Mouse (Mus musculus) Muller cell, postnatal 12 days (primary cell): Measurements from ENCODE around the gene Speer4f1.
"Not testable (repeated sequence)": the region's sequence is repeated elsewhere in the genome, so short reads cannot be mapped to it uniquely, and the experiment has no call there.

ENCODE experiments used
- DNase-seq: peaks from one replicate; pipeline ENCODE4 v3.0.0-alpha.2; 2015; ENCODE audit errors: inconsistent ontology term

Speer4f1 gene

DNA sequence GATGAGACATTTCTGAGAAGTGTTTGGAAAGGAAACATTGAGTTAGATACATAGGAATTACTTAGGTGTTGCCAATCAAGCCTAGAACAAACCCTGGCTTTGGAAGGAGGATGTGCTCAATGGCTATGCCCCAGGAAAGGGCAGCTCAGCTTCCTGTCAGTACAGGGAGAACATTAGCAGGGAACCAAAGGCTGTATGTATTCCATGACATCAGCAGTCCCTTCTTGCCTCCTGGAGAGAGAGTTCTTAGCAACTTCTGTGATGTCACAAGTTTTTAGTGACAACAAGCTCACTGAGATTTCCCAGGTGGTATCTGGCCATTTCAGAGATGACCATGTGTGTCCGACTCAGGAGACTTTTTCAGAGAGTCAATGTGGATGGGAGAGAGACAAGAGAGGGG, at the start of gene Speer4f1:
Speer4f1 (plus strand) TSS at position 301 of the 400 bp plus-strand sequence.
- not testable (repeated sequence) for DNase-seq

DNA sequence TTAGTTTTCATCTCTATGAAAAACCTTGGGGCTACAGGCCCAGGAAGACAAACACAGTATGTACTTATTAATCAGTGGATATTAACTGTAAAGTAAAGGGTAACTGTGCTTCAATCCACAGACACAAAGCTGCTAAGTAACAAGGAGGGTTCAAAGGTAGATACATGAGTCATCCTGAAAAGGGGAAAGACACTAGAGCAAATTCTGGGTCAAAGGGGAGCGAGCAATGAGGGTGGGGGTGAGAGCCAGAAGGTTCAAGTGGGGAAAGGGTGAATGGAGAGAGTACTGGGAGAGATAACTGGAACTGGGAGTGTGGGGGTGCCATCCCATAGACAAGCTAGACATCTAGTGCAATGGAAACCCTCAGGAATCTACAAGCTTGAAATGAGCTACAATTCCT, 49.0 kb upstream of the Speer4f1 start:
- DNase-seq: no peak

DNA sequence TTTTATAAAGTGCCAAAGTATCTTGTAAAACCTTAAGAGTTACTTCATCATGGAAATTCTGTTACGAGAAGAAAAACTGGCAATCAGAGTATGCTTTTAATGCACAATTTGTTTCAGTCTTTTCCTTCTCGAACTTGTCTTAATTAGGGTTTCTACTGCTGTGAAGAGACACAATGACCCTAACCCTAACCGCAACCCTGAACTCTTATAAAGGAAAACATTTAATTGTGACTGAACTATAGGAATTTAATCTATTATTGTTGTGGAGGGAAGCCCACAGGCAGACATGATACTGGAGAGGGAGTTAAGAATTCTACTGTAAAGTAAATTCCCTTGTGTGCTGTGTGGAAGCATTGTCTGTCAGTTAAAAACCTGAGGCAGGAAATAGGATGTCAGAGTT, 41.2 kb upstream of the Speer4f1 start:
- peak; percentile 53 for DNase-seq

DNA sequence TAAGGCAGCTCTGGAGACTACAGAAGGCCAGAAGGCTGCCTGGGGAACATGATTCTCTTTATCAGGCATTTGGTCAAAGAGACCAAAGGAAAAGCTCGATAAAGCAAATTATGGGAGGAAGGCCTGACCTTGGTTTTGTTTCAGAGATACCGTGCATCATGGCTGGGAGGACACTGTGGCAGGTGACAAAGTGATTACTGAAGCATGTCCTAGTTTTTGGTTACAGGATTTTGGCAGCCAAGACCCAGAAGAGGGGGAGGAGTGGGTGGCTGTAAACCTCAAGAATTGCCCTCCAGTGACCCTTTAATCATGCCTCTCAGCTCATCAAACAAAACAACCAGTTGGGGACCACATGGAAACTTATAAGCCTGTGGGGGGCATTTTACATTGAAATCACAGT, 39.7 kb upstream of the Speer4f1 start:
- DNase-seq: peak; percentile 78

DNA sequence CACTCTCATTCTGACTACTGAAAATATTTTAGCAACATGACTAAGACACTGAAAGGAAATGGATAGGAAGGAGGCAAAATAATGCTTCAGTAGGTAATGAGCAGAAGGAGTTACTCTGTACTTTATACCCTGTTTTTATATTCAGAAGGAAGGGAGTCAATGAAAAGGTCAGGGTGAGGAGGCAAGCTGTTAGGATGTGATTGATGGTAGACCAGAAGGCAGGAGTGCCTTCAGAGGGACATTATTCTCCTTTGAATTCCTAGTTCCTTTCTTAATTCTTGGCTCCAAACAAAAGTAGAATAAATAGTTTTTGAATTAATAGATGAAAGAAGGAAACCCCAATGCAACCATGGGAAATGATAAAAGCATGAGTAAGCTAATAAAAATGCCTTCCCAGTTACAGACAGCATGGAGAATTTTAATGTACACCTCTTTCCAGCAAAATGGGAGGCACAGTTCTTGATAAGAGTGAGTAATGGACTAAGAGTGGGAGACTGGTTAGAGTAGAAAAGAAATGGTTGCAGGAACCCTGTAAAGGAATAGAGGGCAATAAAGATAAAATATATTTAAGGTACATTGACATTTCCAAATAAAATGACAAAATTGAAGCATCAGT, 36.3 kb upstream of the Speer4f1 start:
- peak; percentile 56 for DNase-seq

DNA sequence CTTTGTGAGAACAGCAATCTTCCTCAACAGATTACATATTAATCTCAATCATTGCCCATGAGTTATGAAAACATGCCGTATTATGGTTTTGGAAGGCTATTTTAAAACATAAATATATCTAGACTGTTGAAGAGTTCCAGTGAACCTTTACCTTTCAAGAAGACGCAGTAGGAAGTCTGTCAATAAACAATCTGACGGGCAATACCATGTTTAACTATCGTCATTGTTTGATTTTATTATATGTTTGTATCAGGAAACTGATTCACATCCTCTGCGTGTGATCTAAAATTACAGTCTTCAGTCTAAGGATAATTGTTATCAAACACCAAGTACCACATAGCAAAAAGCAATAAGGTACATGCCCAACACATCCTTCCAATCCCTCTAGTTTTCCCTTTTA, 21.8 kb upstream of the Speer4f1 start:
- DNase-seq: no peak

DNA sequence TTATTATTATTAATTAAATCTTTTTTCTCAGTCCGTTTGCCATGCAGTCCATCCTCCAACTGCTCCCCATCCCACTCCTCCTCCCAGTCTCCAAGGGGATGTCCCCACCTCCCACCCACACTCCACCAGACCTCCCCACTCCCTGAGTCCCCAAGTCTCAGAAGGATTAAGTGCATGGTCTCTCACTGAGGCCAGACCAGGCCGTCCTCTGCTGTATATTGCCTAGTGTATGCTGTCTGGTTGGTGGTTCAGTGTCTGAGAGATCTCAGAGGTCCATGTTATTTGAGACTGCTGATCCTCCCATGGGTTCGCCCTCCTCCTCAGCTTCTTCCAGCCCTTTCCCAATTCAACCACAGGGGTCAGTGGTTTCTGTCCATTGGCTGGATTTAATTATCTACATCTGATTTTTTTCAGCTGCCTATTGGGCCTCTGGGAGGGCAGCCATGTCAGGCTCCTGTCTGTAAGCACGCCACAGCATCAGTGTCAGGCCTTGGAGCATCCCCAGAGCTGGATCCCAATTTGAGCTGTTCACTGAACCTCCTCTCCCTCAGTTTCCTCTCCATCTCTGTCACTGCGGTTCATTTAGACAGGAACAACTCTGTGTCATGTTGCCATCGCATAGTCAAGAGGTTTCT, 20.8 kb upstream of the Speer4f1 start:
- no peak for DNase-seq

DNA sequence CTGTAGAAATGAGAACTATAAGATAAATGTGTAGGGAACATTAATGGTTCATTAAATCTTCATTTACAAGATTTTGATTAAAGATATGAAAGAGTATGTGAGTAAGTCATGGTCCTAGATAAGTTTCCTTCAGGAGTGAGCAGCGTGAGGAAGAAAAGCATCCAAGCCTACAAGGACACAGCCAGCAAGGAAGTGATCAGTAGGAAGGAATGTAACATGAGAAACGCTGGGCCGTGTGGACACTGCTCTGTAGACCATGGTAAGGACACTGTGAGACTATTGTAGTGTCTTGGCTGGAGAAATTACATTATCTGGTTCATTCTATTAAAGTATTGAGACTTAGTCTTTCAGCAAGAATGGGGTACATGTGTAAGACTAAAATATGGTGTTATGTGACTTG, 19.2 kb upstream of the Speer4f1 start:
- no peak for DNase-seq

DNA sequence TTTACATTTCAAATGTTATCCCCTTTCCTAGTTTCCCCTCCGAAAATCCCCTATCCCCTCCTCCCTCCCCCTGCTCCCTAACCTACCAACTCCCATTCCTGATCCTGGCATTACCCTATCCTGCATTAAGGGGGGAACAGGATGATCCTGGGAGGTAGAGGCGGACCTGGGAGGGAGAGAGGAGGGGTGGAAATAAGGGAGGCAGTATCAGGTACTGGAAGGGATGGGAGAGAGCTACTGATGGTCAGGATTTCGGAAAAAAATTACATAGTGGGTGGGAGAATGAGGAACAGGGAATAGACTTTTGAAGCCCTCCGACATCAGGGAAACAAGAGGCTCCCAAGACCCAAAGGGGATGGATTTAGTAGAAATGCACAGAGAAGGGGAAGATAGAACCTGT, 7.8 kb upstream of the Speer4f1 start:
- DNase-seq: not testable (repeated sequence)

DNA sequence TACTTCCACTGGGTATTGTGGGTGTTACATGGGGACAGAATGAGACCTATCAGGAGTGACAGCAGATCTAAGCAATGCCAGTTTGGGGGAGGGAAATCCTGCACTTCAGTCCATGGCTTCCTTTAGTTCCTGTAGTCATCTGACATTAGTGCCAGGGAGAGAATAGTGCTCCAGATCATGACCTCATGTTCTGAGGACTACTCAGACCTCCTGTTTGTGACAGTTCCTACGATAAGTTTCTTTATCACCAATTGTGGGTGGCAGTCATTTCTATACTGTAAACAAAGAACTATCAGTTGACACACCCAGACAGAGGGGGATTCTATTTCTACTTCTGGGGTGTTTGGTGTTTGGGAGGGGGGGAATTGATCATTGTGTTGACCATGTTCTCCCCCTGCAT, 578 bp downstream of the Speer4f1 start:
- DNase-seq: no peak

DNA sequence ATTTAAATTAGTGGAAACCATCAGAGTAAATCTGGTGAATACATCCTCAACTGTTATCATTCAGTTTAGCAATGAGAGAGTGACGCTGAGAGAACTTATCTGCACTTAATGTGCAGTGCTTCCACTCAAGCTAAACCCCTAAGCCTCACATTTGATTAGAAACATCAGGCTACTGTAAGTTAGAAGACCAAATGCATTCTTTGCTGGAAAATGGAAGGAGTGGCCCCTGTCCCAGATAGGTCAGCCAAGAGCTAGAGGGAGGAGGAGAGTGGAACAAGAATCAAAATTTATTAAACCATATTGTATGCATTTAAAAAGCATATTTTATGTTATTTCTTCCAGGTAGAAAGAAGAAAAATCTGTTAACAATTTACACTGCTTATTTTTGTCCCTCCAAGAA, 14.0 kb downstream of the Speer4f1 start:
- no peak for DNase-seq

DNA sequence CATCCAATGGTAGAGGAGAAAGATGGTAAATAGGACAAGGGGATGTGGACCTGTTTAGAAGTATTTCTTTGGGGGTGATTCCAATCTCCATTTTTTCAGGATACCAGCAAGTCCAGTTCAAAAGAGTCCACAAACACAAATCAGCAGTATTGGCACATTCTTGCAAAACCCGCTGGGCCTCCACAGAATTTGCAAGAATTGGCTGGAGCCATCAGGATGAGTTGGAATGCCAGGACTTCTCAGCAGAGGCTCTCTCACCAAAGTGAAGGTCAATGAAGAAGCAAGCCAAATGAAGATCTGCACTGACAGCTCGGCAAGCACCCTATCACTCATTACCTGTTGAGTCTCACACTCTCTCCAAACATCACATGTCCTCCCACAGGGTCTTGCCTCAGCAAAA, 19.7 kb downstream of the Speer4f1 start:
- no peak for DNase-seq

DNA sequence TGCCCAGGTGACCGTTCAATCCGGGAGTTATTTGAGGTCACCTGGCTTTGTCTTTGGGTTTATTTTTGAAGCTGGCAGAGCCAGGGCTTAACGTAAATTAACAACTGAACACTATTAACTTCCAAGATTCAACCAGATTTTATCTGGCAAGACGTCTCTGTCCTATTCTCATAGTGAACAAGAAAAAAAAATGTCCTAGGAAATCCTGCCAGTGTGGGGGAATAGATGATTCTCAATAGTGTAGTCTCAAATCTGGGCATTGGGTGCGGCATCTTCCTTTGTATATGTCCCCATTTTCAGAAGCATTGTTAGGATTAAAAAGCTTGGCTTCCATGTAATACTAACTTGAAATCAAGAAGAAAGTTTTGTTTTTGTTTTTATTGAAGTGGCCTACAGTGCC, 20.8 kb downstream of the Speer4f1 start:
- no peak for DNase-seq

DNA sequence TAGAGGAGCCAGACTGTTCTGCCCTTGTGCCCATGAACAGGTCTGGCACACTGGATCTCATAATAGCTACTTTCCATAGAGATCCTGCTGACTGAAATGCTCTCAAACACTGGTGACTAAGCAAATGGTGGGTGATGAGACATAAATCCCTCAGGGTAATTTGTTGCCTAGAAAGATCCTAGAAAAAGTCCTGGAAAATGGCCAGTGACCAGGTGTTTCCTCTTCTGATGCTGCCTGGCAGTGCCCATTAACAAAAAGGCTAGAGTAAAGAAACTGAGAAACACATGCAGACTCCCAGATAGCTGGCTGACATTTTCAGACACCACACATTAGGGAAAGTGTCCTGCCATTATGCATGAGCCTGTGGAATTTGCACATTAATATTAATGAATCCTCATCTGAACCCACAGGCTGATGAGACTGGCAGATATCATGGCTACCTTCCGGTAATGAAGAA, 24.0 kb downstream of the Speer4f1 start:
- peak; percentile 72 for DNase-seq

DNA sequence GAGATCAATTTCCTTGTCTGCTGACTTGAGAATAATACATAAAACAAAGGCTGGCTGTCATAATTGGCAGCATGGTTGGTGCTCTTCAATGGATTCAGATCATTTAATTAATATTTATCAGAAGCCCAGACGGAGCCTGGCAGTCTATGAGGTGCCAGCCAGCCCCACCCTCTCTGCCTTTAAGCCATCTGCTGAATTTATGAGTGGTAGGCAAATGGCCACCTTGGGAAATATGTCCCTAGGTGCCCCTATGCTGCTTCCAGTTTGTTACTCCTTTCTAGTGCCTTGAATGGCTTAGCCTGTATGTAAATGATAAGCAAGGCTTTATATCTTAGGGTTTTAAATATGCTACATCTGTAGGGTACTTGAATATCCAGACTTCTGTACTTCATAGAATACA, 25.0 kb downstream of the Speer4f1 start:
- no peak for DNase-seq

DNA sequence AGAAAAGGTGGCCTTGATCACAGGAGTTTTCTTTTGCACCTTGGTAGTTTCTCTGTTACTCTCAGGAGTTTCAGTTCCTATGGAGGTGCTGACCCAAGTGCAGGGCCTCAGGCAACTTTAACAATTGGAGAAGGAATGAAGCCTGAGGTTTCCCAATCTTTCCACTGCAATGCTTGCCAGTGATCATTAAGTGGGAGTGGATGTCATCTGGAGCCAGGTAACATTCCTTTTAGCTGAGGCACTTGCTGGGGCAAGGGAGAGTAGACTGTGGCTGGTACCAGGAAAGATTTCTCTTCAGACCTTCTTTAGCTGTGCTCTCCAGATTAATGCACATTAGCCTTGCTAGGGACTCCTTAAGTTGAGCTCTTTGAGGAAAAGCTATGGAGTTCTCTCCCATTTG, 29.6 kb downstream of the Speer4f1 start:
- peak; percentile 60 for DNase-seq

DNA sequence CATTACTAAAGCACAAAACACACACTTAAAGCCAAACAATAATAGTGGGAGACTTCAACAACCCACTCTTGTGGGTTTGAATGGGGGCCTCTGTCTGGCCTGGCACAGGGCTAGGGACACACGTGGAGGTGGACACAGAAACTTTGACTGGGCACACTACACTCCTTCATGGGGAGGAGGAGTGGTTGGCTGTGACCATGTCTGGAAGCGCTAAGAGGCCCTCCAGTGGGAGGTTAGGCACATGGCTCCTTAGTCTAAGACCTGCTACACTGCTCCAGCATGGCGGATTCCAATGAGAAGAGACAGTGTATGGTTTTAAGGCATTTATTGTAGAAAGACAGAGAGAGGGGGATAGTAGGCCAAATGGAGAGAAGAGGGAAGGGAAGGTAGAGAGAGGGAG, 32.1 kb downstream of the Speer4f1 start:
- no peak for DNase-seq
